Mouse (Mus musculus): ENCODE results near the gene Gipr. TPM values are rescaled to one million over a fixed set of nuclear protein-coding genes. Genes with fewer than 3 reads are reported as not detected.

Gene Gipr
- polyA plus RNA-seq, 1 experiment from 2014 or later, result 51.5 TPM

DNA sequence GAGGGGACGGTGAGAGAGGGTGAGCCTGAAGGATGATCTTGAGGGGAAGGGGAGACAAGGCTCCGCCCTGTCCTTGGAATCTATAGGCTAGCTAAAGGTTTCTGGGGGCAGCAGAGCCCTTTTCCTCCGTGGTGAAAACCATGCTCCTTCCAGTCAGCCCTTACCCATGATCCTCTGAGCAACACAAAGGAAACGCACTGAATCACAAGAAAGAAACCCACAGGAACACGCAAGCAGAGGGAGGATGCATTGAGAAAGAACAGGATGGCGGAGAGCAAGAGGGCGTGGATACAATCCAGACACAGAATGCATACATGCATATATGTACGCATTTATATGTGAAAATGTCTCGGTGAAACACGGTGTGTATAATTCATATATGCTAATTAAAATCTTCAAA, 3.6 kb upstream of the Gipr start:
- 58% methylated on average over 10 of the region's 10 CpGs for WGBS
- H3K4me3 ChIP-seq (ENCODE audit: control insufficient read depth in 1 of 2, insufficient read depth in 1 of 2, low read depth in 1 of 2, low read length in 2 of 2), result no peak overlapping the region
- peak overlapping the region; percentile 96 to 99 for H3K27ac ChIP-seq (replicated peaks in 1 of 2; ENCODE audit: control insufficient read depth in 1 of 2, insufficient read depth in 1 of 2, low read depth in 2 of 2, low read length in 2 of 2)
- peaks cover 45 to 55% of the 10 kb centered on the region in 2 experiments for H3K4me1 ChIP-seq (ENCODE audit: control insufficient read depth in 2 of 2, insufficient read depth in 2 of 2, low read length in 2 of 2)
- H3K9ac ChIP-seq (ENCODE audit: low read length), result no peak overlapping the region
- H3K9me3 ChIP-seq (ENCODE audit: control insufficient read depth, low read length), result no peaks in the 10 kb centered on the region
- no peak for ATAC-seq (ENCODE audit: insufficient number of reproducible peaks, insufficient read depth, low FRiP score, low read depth)
- H3K27me3 ChIP-seq (ENCODE audit: control insufficient read depth, insufficient read depth, low read length), result no peaks in the 10 kb centered on the region
- no peaks in the 10 kb centered on the region for H3K36me3 ChIP-seq (ENCODE audit: control insufficient read depth, insufficient read depth, low read length)
- peak overlapping the region; percentile 48 for H3K4me2 ChIP-seq (ENCODE audit: low read length)

- ATAC-seq (ENCODE audit: insufficient number of reproducible peaks, insufficient read depth, low FRiP score, low read depth), result no peak
- Histone ChIP-seq H3K4me3 (ENCODE audit: control insufficient read depth in 1 of 2, insufficient read depth in 1 of 2, low read depth in 1 of 2, low read length in 2 of 2) (no peak overlapping the region), H3K4me1 (ENCODE audit: control insufficient read depth in 2 of 2, insufficient read depth in 2 of 2, low read length in 2 of 2) (peaks cover 44 to 54% of the 10 kb centered on the region in 2 experiments), H3K27ac (replicated peaks in 1 of 2; ENCODE audit: control insufficient read depth in 1 of 2, insufficient read depth in 1 of 2, low read depth in 2 of 2, low read length in 2 of 2) (peak overlapping the region; percentile 54 to 93; a peak in 3 of 4 replicates), H3K9me3 (ENCODE audit: control insufficient read depth, low read length) (no peaks in the 10 kb centered on the region), H3K36me3 (ENCODE audit: control insufficient read depth, insufficient read depth, low read length) (peaks cover 8% of the 10 kb centered on the region), H3K27me3 (ENCODE audit: control insufficient read depth, insufficient read depth, low read length) (no peaks in the 10 kb centered on the region), H3K4me2 (ENCODE audit: low read length) (no peak overlapping the region), H3K9ac (ENCODE audit: low read length) (no peak overlapping the region)
- WGBS, result 86% methylated on average over 3 of the region's 3 CpGs
Observed at GRCm38 (mm10) chr7:19166990-19167389, 1.1 kb upstream of the Gipr start.

- Histone ChIP-seq H3K4me1 (ENCODE audit: control insufficient read depth in 2 of 2, insufficient read depth in 2 of 2, low read length in 2 of 2) (peaks cover 31 to 45% of the 10 kb centered on the region in 2 experiments), H3K9me3 (ENCODE audit: control insufficient read depth, low read length) (no peaks in the 10 kb centered on the region), H3K4me2 (ENCODE audit: low read length) (peak overlapping the region; percentile 64), H3K4me3 (ENCODE audit: control insufficient read depth in 1 of 2, insufficient read depth in 1 of 2, low read depth in 1 of 2, low read length in 2 of 2) (peak overlapping the region; percentile 19 to 30), H3K27ac (replicated peaks in 1 of 2; ENCODE audit: control insufficient read depth in 1 of 2, insufficient read depth in 1 of 2, low read depth in 2 of 2, low read length in 2 of 2) (peak overlapping the region in 1 of 2 experiments; percentile 93; a peak in 1 of 4 replicates), H3K27me3 (ENCODE audit: control insufficient read depth, insufficient read depth, low read length) (peaks cover under 1% of the 10 kb centered on the region; the same call in 1 of the 2 replicates), H3K9ac (ENCODE audit: low read length) (peak overlapping the region; percentile 70), H3K36me3 (ENCODE audit: control insufficient read depth, insufficient read depth, low read length) (peaks cover 11% of the 10 kb centered on the region)
- WGBS, result 1% methylated on average over 13 of the region's 13 CpGs
- ATAC-seq (ENCODE audit: insufficient number of reproducible peaks, insufficient read depth, low FRiP score, low read depth), result peak; percentile 41; the same call in 1 of the 2 replicates
Observed at GRCm38 (mm10) chr7:19164978-19165377, 949 bp downstream of the Gipr start.

- H3K27ac ChIP-seq (replicated peaks in 1 of 2; ENCODE audit: control insufficient read depth in 1 of 2, insufficient read depth in 1 of 2, low read depth in 2 of 2, low read length in 2 of 2), result no peak overlapping the region
- H3K9ac ChIP-seq (ENCODE audit: low read length), result peak overlapping the region; percentile 70
- peaks cover 11% of the 10 kb centered on the region for H3K36me3 ChIP-seq (ENCODE audit: control insufficient read depth, insufficient read depth, low read length)
- WGBS, result 3% methylated on average over 6 of the region's 6 CpGs
- no peaks in the 10 kb centered on the region for H3K9me3 ChIP-seq (ENCODE audit: control insufficient read depth, low read length)
- peaks cover 8% of the 10 kb centered on the region; the same call in 1 of the 2 replicates for H3K27me3 ChIP-seq (ENCODE audit: control insufficient read depth, insufficient read depth, low read length)
- no peak for ATAC-seq (ENCODE audit: insufficient number of reproducible peaks, insufficient read depth, low FRiP score, low read depth)
- peak overlapping the region; percentile 64 for H3K4me2 ChIP-seq (ENCODE audit: low read length)
- H3K4me3 ChIP-seq (ENCODE audit: control insufficient read depth in 1 of 2, insufficient read depth in 1 of 2, low read depth in 1 of 2, low read length in 2 of 2), result peak overlapping the region in 1 of 2 experiments; percentile 30; a peak in 1 of 4 replicates
- peaks cover 27 to 43% of the 10 kb centered on the region in 2 experiments for H3K4me1 ChIP-seq (ENCODE audit: control insufficient read depth in 2 of 2, insufficient read depth in 2 of 2, low read length in 2 of 2)
Observed at GRCm38 (mm10) chr7:19164189-19164588, 1.7 kb downstream of the Gipr start.

DNA sequence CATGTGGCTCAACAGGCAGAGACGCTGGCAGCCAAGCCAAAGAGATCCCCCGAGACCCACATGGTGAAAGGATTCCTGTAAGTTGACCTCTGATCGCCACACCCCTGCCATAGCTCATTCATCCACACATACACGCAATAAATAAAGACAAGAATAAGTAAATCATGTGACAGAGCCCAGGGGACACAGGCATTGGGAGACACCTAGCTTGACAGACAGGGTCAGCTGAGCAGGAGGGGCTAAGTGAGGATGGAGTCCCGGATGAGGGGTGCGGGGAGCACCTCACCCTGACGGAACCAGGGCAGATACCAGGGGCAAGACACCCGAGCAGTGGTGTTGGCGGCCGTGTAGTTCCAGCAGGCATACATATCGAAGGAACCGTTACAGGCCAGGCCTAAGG, 2.2 kb downstream of the Gipr start:
- peaks cover 10% of the 10 kb centered on the region; the same call in 1 of the 2 replicates for H3K27me3 ChIP-seq (ENCODE audit: control insufficient read depth, insufficient read depth, low read length)
- no peak overlapping the region for H3K9ac ChIP-seq (ENCODE audit: low read length)
- H3K4me2 ChIP-seq (ENCODE audit: low read length), result peak overlapping the region; percentile 64
- H3K4me1 ChIP-seq (ENCODE audit: control insufficient read depth in 2 of 2, insufficient read depth in 2 of 2, low read length in 2 of 2), result peaks cover 26 to 41% of the 10 kb centered on the region in 2 experiments
- peaks cover 11% of the 10 kb centered on the region for H3K36me3 ChIP-seq (ENCODE audit: control insufficient read depth, insufficient read depth, low read length)
- H3K9me3 ChIP-seq (ENCODE audit: control insufficient read depth, low read length), result no peaks in the 10 kb centered on the region
- no peak for ATAC-seq (ENCODE audit: insufficient number of reproducible peaks, insufficient read depth, low FRiP score, low read depth)
- H3K27ac ChIP-seq (replicated peaks in 1 of 2; ENCODE audit: control insufficient read depth in 1 of 2, insufficient read depth in 1 of 2, low read depth in 2 of 2, low read length in 2 of 2), result no peak overlapping the region
- 38% methylated on average over 12 of the region's 12 CpGs for WGBS
- no peak overlapping the region for H3K4me3 ChIP-seq (ENCODE audit: control insufficient read depth in 1 of 2, insufficient read depth in 1 of 2, low read depth in 1 of 2, low read length in 2 of 2)

GRCm38 (mm10) chr7:19162928-19163327, 3.0 kb downstream of the Gipr start:
- WGBS, result 76% methylated on average over 7 of the region's 7 CpGs
- Histone ChIP-seq H3K9me3 (ENCODE audit: control insufficient read depth, low read length) (no peaks in the 10 kb centered on the region), H3K4me3 (ENCODE audit: control insufficient read depth in 1 of 2, insufficient read depth in 1 of 2, low read depth in 1 of 2, low read length in 2 of 2) (no peak overlapping the region), H3K27me3 (ENCODE audit: control insufficient read depth, insufficient read depth, low read length) (peaks cover 10% of the 10 kb centered on the region; the same call in 1 of the 2 replicates), H3K9ac (ENCODE audit: low read length) (no peak overlapping the region), H3K27ac (replicated peaks in 1 of 2; ENCODE audit: control insufficient read depth in 1 of 2, insufficient read depth in 1 of 2, low read depth in 2 of 2, low read length in 2 of 2) (no peak overlapping the region), H3K4me1 (ENCODE audit: control insufficient read depth in 2 of 2, insufficient read depth in 2 of 2, low read length in 2 of 2) (peaks cover 23 to 36% of the 10 kb centered on the region in 2 experiments), H3K36me3 (ENCODE audit: control insufficient read depth, insufficient read depth, low read length) (peaks cover 11% of the 10 kb centered on the region), H3K4me2 (ENCODE audit: low read length) (no peak overlapping the region)
- ATAC-seq (ENCODE audit: insufficient number of reproducible peaks, insufficient read depth, low FRiP score, low read depth), result no peak

DNA sequence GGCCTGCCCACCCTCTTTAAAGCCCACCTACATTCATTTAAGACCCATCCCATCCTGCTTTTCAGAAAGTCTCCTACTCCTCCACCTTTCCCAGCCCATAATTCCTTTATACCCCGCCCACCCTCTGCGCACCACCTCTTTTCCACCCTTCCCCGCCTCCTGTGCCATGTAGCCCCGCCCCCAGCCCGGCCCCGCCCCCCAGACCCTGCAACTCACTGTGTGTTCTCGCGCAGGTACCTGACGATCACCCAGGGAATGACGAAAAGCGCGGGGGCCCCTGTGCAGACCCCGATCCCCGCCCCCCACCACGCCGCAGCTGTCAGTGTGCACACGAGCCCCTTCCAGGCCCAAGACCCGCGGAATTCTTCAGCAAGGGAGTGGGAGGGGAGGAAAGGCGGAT, 5.8 kb downstream of the Gipr start:
- 4% methylated on average over 20 of the region's 20 CpGs for WGBS
- no peaks in the 10 kb centered on the region for H3K9me3 ChIP-seq (ENCODE audit: control insufficient read depth, low read length)
- peaks cover 24 to 34% of the 10 kb centered on the region in 2 experiments for H3K4me1 ChIP-seq (ENCODE audit: control insufficient read depth in 2 of 2, insufficient read depth in 2 of 2, low read length in 2 of 2)
- ATAC-seq (ENCODE audit: insufficient number of reproducible peaks, insufficient read depth, low FRiP score, low read depth), result 0 out of 2 replicates have a peak, but pooled peaks have one; percentile 6
- H3K27ac ChIP-seq (replicated peaks in 1 of 2; ENCODE audit: control insufficient read depth in 1 of 2, insufficient read depth in 1 of 2, low read depth in 2 of 2, low read length in 2 of 2), result no peak overlapping the region
- H3K4me3 ChIP-seq (ENCODE audit: control insufficient read depth in 1 of 2, insufficient read depth in 1 of 2, low read depth in 1 of 2, low read length in 2 of 2), result peak overlapping the region; percentile 29 to 41
- H3K4me2 ChIP-seq (ENCODE audit: low read length), result peak overlapping the region; percentile 68
- H3K36me3 ChIP-seq (ENCODE audit: control insufficient read depth, insufficient read depth, low read length), result peaks cover 18% of the 10 kb centered on the region
- H3K27me3 ChIP-seq (ENCODE audit: control insufficient read depth, insufficient read depth, low read length), result peaks cover 10% of the 10 kb centered on the region; the same call in 1 of the 2 replicates
- H3K9ac ChIP-seq (ENCODE audit: low read length), result peak overlapping the region; percentile 67

DNA sequence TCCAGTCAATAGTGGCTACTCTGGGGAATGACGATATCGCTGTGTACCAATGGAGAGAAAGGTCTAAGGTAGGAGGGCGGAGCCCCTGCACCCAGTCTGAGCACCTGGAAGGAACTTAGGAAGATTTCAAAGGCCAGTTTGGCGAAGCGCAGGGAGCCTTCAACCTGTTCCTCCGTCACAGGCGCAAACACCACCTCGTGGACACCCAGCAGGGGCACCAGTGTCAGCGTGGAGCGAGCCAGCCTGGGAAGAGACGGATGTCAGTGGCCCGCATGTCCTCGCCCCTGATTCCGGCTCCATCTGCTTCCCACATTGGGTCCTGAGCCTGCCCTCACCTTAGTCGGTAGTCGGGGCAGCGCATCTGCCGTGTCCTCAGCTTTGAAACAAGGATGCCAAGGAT, 6.5 kb downstream of the Gipr start:
- Histone ChIP-seq H3K4me3 (ENCODE audit: control insufficient read depth in 1 of 2, insufficient read depth in 1 of 2, low read depth in 1 of 2, low read length in 2 of 2) (peak overlapping the region in 1 of 2 experiments; percentile 41; a peak in 1 of 4 replicates), H3K36me3 (ENCODE audit: control insufficient read depth, insufficient read depth, low read length) (peaks cover 24% of the 10 kb centered on the region), H3K27me3 (ENCODE audit: control insufficient read depth, insufficient read depth, low read length) (peaks cover 10% of the 10 kb centered on the region; the same call in 1 of the 2 replicates), H3K4me1 (ENCODE audit: control insufficient read depth in 2 of 2, insufficient read depth in 2 of 2, low read length in 2 of 2) (peaks cover 17 to 27% of the 10 kb centered on the region in 2 experiments), H3K4me2 (ENCODE audit: low read length) (peak overlapping the region; percentile 68), H3K9ac (ENCODE audit: low read length) (no peak overlapping the region), H3K9me3 (ENCODE audit: control insufficient read depth, low read length) (no peaks in the 10 kb centered on the region), H3K27ac (replicated peaks in 1 of 2; ENCODE audit: control insufficient read depth in 1 of 2, insufficient read depth in 1 of 2, low read depth in 2 of 2, low read length in 2 of 2) (no peak overlapping the region)
- WGBS, result 16% methylated on average over 18 of the region's 18 CpGs
- no peak for ATAC-seq (ENCODE audit: insufficient number of reproducible peaks, insufficient read depth, low FRiP score, low read depth)
